Mouse (Mus musculus) stomach, embryonic 16.5 days (tissue): ENCODE data around the gene Col4a3. TPM values are rescaled to one million over a fixed set of nuclear protein-coding genes. Genes with fewer than 3 reads are reported as not detected.

ENCODE experiments used
- ATAC-seq: fragments of 200-750 bp; cut with Nextera tagmentation; 2 replicates; pipeline ENCODE4 v1.8.0; 2017; ENCODE audit warnings: moderate number of reproducible peaks, moderate TSS enrichment; ENCODE audit not compliant: insufficient read depth, low FRiP score
- H3K27ac ChIP-seq: fragments of 300-500 bp; sonication (generic); 2 replicates; pipeline ENCODE4 v1.5.1; 2014; ENCODE audit warnings: low read length
- H3K27me3 ChIP-seq: fragments of 300-500 bp; sonication (generic); 2 replicates; pipeline ENCODE4 v1.6.1; 2014; ENCODE audit warnings: low read length, control low read depth, mixed read lengths; ENCODE audit not compliant: control insufficient read depth, insufficient read depth
- H3K36me3 ChIP-seq: fragments of 300-500 bp; sonication (generic); 2 replicates; pipeline ENCODE4 v1.6.1; 2014; ENCODE audit warnings: low read length; ENCODE audit not compliant: control insufficient read depth, insufficient read depth
- H3K4me1 ChIP-seq: fragments of 300-500 bp; sonication (generic); 2 replicates; pipeline ENCODE4 v1.6.1; 2014; ENCODE audit warnings: low read length, control low read depth, mixed read lengths; ENCODE audit not compliant: control insufficient read depth, insufficient read depth
- H3K4me2 ChIP-seq: fragments of 300-500 bp; sonication (generic); 2 replicates; pipeline ENCODE4 v1.6.1; 2014; ENCODE audit warnings: low read depth, low read length, mixed read lengths
- H3K4me3 ChIP-seq: fragments of 300-500 bp; sonication (generic); replicated peaks from 2 replicates; pipeline ENCODE4 v1.5.1; 2014; ENCODE audit warnings: mild to moderate bottlenecking, low read length
- H3K9ac ChIP-seq: fragments of 300-500 bp; sonication (generic); 2 replicates; pipeline ENCODE4 v1.6.1; 2014; ENCODE audit warnings: low read length
- H3K9me3 ChIP-seq: fragments of 300-500 bp; sonication (generic); replicated peaks from 2 replicates; pipeline ENCODE4 v1.6.1; 2016; ENCODE audit warnings: low read length, control low read depth; ENCODE audit not compliant: control insufficient read depth
- WGBS: fragments of 180-500 bp; shearing (Covaris S2); extraction: QIAGEN DNeasy Blood & Tissue Kit; methylation state at CpG from one replicate; pipeline ENCODE4 v1.1.7; 2014; 5-methylcytosine and 5-hydroxymethylcytosine counted together
- polyA plus RNA-seq: library from polyadenylated mRNA; unstranded; fragments of >200 nt; fragmentation: Nextera tagmentation; extraction: Ambion mirVana; gene quantifications from 2 replicates; pipeline ENCODE4 v1.2.1, GENCODE M21; 2015

Col4a3 gene
- 0.47 and 0.63 TPM in 2 replicates for polyA plus RNA-seq

GRCm38 (mm10) chr1:82586713-82587399 lies at the start of gene Col4a3, which contains the start of gene Col4a4:
Gene Col4a3 (plus strand): TSS chr1:82586921.
Gene Col4a4 (minus strand): TSS chr1:82586849.
- H3K4me3 ChIP-seq = peak within 1 kb of the TSS; percentile 45
- H3K9ac ChIP-seq = peak within 1 kb of the TSS; percentile 47
- WGBS = 3% methylated on average over 34 of the region's 34 CpGs
- H3K9me3 ChIP-seq = no peaks in the 10 kb centered on the region
- no peaks in the 10 kb centered on the region for H3K36me3 ChIP-seq
- H3K4me2 ChIP-seq = peak within 1 kb of the TSS; percentile 72
- peak; percentile 58; the same call in 1 of the 2 replicates for ATAC-seq
- H3K4me1 ChIP-seq = peaks cover 3% of the 10 kb centered on the region; the same call in 1 of the 2 replicates
- H3K27me3 ChIP-seq = no peaks in the 10 kb centered on the region
- no peak within 1 kb of the TSS for H3K27ac ChIP-seq

- Histone ChIP-seq H3K4me1 (no peaks in the 10 kb centered on the region), H3K27ac (no peak overlapping the region), H3K9ac (no peak overlapping the region), H3K9me3 (no peaks in the 10 kb centered on the region), H3K4me2 (no peak overlapping the region), H3K27me3 (no peaks in the 10 kb centered on the region), H3K36me3 (no peaks in the 10 kb centered on the region), H3K4me3 (no peak overlapping the region)
- WGBS = 52% methylated on average over 3 of the region's 3 CpGs
- no peak for ATAC-seq
Observed at GRCm38 (mm10) chr1:82537848-82538247, 48.9 kb upstream of the Col4a3 start.

GRCm38 (mm10) chr1:82540056-82540455 lies 46.7 kb upstream of the Col4a3 start:
- no peak overlapping the region for H3K4me2 ChIP-seq
- 68% methylated on average over 5 of the region's 5 CpGs for WGBS
- no peaks in the 10 kb centered on the region for H3K27me3 ChIP-seq

GRCm38 (mm10) chr1:82543934-82544333 lies 42.8 kb upstream of the Col4a3 start:
- H3K9ac ChIP-seq = no peak overlapping the region
- no peaks in the 10 kb centered on the region for H3K27me3 ChIP-seq
- WGBS = 76% methylated on average over 2 of the region's 2 CpGs

More at GRCm38 (mm10) chr1:82540056-82540455, 46.7 kb upstream of the Col4a3 start:
- Histone ChIP-seq H3K27ac (no peak overlapping the region), H3K9me3 (no peaks in the 10 kb centered on the region), H3K9ac (no peak overlapping the region), H3K4me3 (no peak overlapping the region), H3K36me3 (no peaks in the 10 kb centered on the region), H3K4me1 (no peaks in the 10 kb centered on the region)
- no peak for ATAC-seq

GRCm38 (mm10) chr1:82544419-82545185 lies 42.1 kb upstream of the Col4a3 start:
- no peak overlapping the region for H3K9ac ChIP-seq
- H3K27ac ChIP-seq = no peak overlapping the region
- H3K36me3 ChIP-seq = no peaks in the 10 kb centered on the region
- no peaks in the 10 kb centered on the region for H3K27me3 ChIP-seq
- WGBS = 49% methylated on average over 6 of the region's 6 CpGs
- no peaks in the 10 kb centered on the region for H3K9me3 ChIP-seq
- H3K4me1 ChIP-seq = no peaks in the 10 kb centered on the region
- H3K4me3 ChIP-seq = no peak overlapping the region
- no peak overlapping the region for H3K4me2 ChIP-seq
- ATAC-seq = no peak

More at GRCm38 (mm10) chr1:82543934-82544333, 42.8 kb upstream of the Col4a3 start:
- no peaks in the 10 kb centered on the region for H3K9me3 ChIP-seq
- H3K4me1 ChIP-seq = no peaks in the 10 kb centered on the region
- no peak for ATAC-seq
- H3K36me3 ChIP-seq = no peaks in the 10 kb centered on the region
- H3K4me3 ChIP-seq = no peak overlapping the region
- H3K27ac ChIP-seq = no peak overlapping the region
- no peak overlapping the region for H3K4me2 ChIP-seq

GRCm38 (mm10) chr1:82545199-82545960 lies 41.3 kb upstream of the Col4a3 start:
- H3K27ac ChIP-seq = no peak overlapping the region
- no peak for ATAC-seq
- H3K9me3 ChIP-seq = no peaks in the 10 kb centered on the region
- H3K4me3 ChIP-seq = no peak overlapping the region
- H3K27me3 ChIP-seq = no peaks in the 10 kb centered on the region
- no peak overlapping the region for H3K4me2 ChIP-seq
- H3K4me1 ChIP-seq = no peaks in the 10 kb centered on the region
- WGBS = 75% methylated on average over 8 of the region's 8 CpGs
- no peaks in the 10 kb centered on the region for H3K36me3 ChIP-seq
- H3K9ac ChIP-seq = no peak overlapping the region

- ATAC-seq = peak; percentile 86; the same call in 1 of the 2 replicates
- Histone ChIP-seq H3K36me3 (no peaks in the 10 kb centered on the region), H3K4me2 (no peak overlapping the region), H3K27ac (no peak overlapping the region), H3K4me1 (no peaks in the 10 kb centered on the region), H3K27me3 (no peaks in the 10 kb centered on the region), H3K9me3 (no peaks in the 10 kb centered on the region), H3K4me3 (no peak overlapping the region), H3K9ac (no peak overlapping the region)
- WGBS = 29% methylated on average over 6 of the region's 6 CpGs
Observed at GRCm38 (mm10) chr1:82554443-82554850, 32.3 kb upstream of the Col4a3 start.

- H3K4me3 ChIP-seq = no peak overlapping the region
- no peak overlapping the region for H3K9ac ChIP-seq
- WGBS = 52% methylated on average over 5 of the region's 5 CpGs
- H3K4me1 ChIP-seq = no peaks in the 10 kb centered on the region
- no peak overlapping the region for H3K4me2 ChIP-seq
- peak; percentile 25; the same call in 1 of the 2 replicates for ATAC-seq
- no peaks in the 10 kb centered on the region for H3K27me3 ChIP-seq
- no peaks in the 10 kb centered on the region for H3K36me3 ChIP-seq
- H3K9me3 ChIP-seq = no peaks in the 10 kb centered on the region
- no peak overlapping the region for H3K27ac ChIP-seq
Observed at GRCm38 (mm10) chr1:82554889-82555288, 31.8 kb upstream of the Col4a3 start.
